8 mouse cellular contexts compared by ENCODE assay signal in genomic region chrX:41401186-41401585, GRCm38 (mm10). TPM values are rescaled to one million over a fixed set of nuclear protein-coding genes. Genes with fewer than 3 reads are reported as not detected.
DNase-seq lines count a peak whose midpoint lies in the region; ATAC-seq and TF ChIP-seq lines count a peak whose summit lies in the region.

No protein-coding gene starts in this region.

- H3K4me1 ChIP-seq in kidney, embryonic 16.5 days (ENCODE audit: insufficient read depth, low read length): 0 out of 2 replicates have a peak, but pooled peaks cover 7% of the 10 kb centered on the region
- no peaks in the 10 kb centered on the region; the same call in 1 of the 2 replicates for H3K4me1 ChIP-seq in bone marrow, adult 2 months (ENCODE audit: control insufficient read depth, insufficient read depth, low read length)
- H3K4me1 ChIP-seq in forebrain, embryonic 10.5 days: peaks cover 25% of the 10 kb centered on the region
- H3K4me1 ChIP-seq in neural tube, embryonic 12.5 days: no peaks in the 10 kb centered on the region

- peak overlapping the region; percentile 52 for H3K4me3 ChIP-seq in kidney, embryonic 16.5 days (ENCODE audit: low read length)
- peak overlapping the region; percentile 43 for H3K4me3 ChIP-seq in bone marrow, adult 2 months (replicated peaks; ENCODE audit: control insufficient read depth, low read depth, low read length)
- H3K4me3 ChIP-seq in forebrain, embryonic 10.5 days: peak overlapping the region; percentile 54
- H3K4me3 ChIP-seq in neural tube, embryonic 12.5 days: peak overlapping the region; percentile 42

- H3K27ac ChIP-seq in kidney, embryonic 16.5 days (ENCODE audit: low read length): no peak overlapping the region
- H3K27ac ChIP-seq in bone marrow, adult 2 months (ENCODE audit: control insufficient read depth, insufficient read depth, low read depth, low read length, poor library complexity): no peak overlapping the region
- peak overlapping the region; percentile 73 for H3K27ac ChIP-seq in forebrain, embryonic 10.5 days
- no peak overlapping the region for H3K27ac ChIP-seq in neural tube, embryonic 12.5 days

- H3K9ac ChIP-seq in kidney, embryonic 16.5 days (replicated peaks; ENCODE audit: low read length): peak overlapping the region; percentile 56
- peak overlapping the region; percentile 44 for H3K9ac ChIP-seq in neural tube, embryonic 12.5 days

- 18% methylated on average over 16 of the region's 17 CpGs for WGBS in kidney, embryonic 16.5 days
- WGBS in bone marrow, adult 2 months: 9% methylated on average over 15 of the region's 17 CpGs
- WGBS in forebrain, embryonic 10.5 days: 11% methylated on average over 17 of the region's 17 CpGs
- 15% methylated on average over 17 of the region's 17 CpGs for WGBS in neural tube, embryonic 12.5 days

- TF ChIP-seq POLR2A in bone marrow, adult 2 months (IDR thresholded peaks at IDR 0.05; ENCODE audit: borderline replicate concordance, control insufficient read depth, low read depth, low read length): no peak

- no peak for TF ChIP-seq CTCF in bone marrow, adult 2 months (IDR thresholded peaks at IDR 0.05; ENCODE audit: control insufficient read depth, insufficient read depth, low read length)

- no peak for ATAC-seq in kidney, embryonic 16.5 days (ENCODE audit: low FRiP score, low TSS enrichment)
- no peak; the same call in 1 of the 2 replicates for ATAC-seq in neural tube, embryonic 12.5 days (ENCODE audit: low FRiP score, low read depth)

- H3K9me3 ChIP-seq in kidney, embryonic 16.5 days (ENCODE audit: low read length): no peaks in the 10 kb centered on the region
- no peaks in the 10 kb centered on the region for H3K9me3 ChIP-seq in forebrain, embryonic 10.5 days
- no peaks in the 10 kb centered on the region for H3K9me3 ChIP-seq in neural tube, embryonic 12.5 days

- DNase-seq in kidney, adult 8-10 months: no peak
- DNase-seq in forebrain, embryonic 10.5 days (ENCODE audit: extremely low spot score, low spot score): no peak
- DNase-seq in left cerebral cortex, postnatal 4 days: peak; percentile 4
- DNase-seq in spleen, postnatal 36 days (ENCODE audit: low spot score in 2 of 2): no peak
- DNase-seq in natural killer cell, adult 2 months (ENCODE audit: low spot score in 2 of 2): no peak

- peak overlapping the region; percentile 66 for H3K4me2 ChIP-seq in kidney, embryonic 16.5 days (replicated peaks; ENCODE audit: low read depth, low read length)
- peak overlapping the region; percentile 61 for H3K4me2 ChIP-seq in neural tube, embryonic 12.5 days (replicated peaks)

- no peaks in the 10 kb centered on the region for H3K36me3 ChIP-seq in kidney, embryonic 16.5 days (ENCODE audit: insufficient read depth, low read length)
- no peaks in the 10 kb centered on the region for H3K36me3 ChIP-seq in forebrain, embryonic 10.5 days (replicated peaks)
- H3K36me3 ChIP-seq in neural tube, embryonic 12.5 days: no peaks in the 10 kb centered on the region

- H3K27me3 ChIP-seq in kidney, embryonic 16.5 days (ENCODE audit: insufficient read depth, low read length): no peaks in the 10 kb centered on the region
- H3K27me3 ChIP-seq in forebrain, embryonic 10.5 days (ENCODE audit: poor library complexity, severe bottlenecking): peaks cover 53% of the 10 kb centered on the region
- H3K27me3 ChIP-seq in neural tube, embryonic 12.5 days (replicated peaks): no peaks in the 10 kb centered on the region

- intact Hi-C loops in left cerebral cortex, postnatal 4 days (cut with DNase I): no loop called here

RNA-seq across cellular contexts. Expression of gene Gria3, which starts 0.5 kb away (rescaled TPM):
- polyA plus RNA-seq in kidney, embryonic 16.5 days (2015; fragmentation: Nextera tagmentation; extraction: Ambion mirVana): 7.4 and 8.5 TPM in 2 replicates
- polyA plus RNA-seq in bone marrow, adult 2 months (2011; ENCODE audit: insufficient read depth, insufficient read length, low replicate concordance, missing spikeins): 2.4 and 7.3 TPM in 2 replicates
- polyA plus RNA-seq in forebrain, embryonic 10.5 days (2016; fragmentation: Nextera tagmentation; extraction: Ambion mirVana): 2.3 and 2.5 TPM in 2 replicates
- 10 to 100 TPM; 70.6 to 71.6 TPM for total RNA-seq in left cerebral cortex, postnatal 4 days (2021)
- polyA plus RNA-seq in neural tube, embryonic 12.5 days (2016; fragmentation: Nextera tagmentation; extraction: Ambion mirVana): 6.4 and 6.7 TPM in 2 replicates
